In genomic region chr12:90041038-90041437, GRCm38 (mm10) we compare ENCODE assay signal across 29 mouse cellular contexts.
"Had no signal": no experiment of that assay in that cellular context is flagged by ENCODE, and none has a peak within 500 bp of the region (broad histone marks: within the 10 kb centered on the region; RNA-seq: fewer than 3 reads in every experiment).

No protein-coding gene starts in this region.

- DNase-seq: cerebellum, adult 2 months; cerebellum, adult 8-10 months; cerebellum, adult 9-10 months; cerebellum, adult 9-11 months; cerebellum, postnatal 10 days; cerebellum, postnatal 14 days; cerebellum, postnatal 25 days; cerebellum, postnatal 36 days; embryo, embryonic 11 days; forebrain, postnatal 0 days; gastrocnemius, adult 2 months; gastrocnemius, postnatal 10 days; gastrocnemius, postnatal 14 days; gastrocnemius, postnatal 25 days; gastrocnemius, postnatal 36 days; heart, adult 11 months; heart, adult 18-20 months; heart, adult 2 months had no signal

- H3K27me3 ChIP-seq: embryonic facial prominence, embryonic 12.5 days; embryonic facial prominence, embryonic 13.5 days; embryonic facial prominence, embryonic 15.5 days; forebrain, embryonic 12.5 days; forebrain, embryonic 13.5 days; forebrain, embryonic 15.5 days had no signal

- H3K4me1 ChIP-seq: embryonic facial prominence, embryonic 10.5 days; embryonic facial prominence, embryonic 12.5 days; embryonic facial prominence, embryonic 13.5 days; embryonic facial prominence, embryonic 15.5 days; forebrain, embryonic 10.5 days; forebrain, embryonic 12.5 days had no signal

- H3K4me3 ChIP-seq: embryonic facial prominence, embryonic 10.5 days; embryonic facial prominence, embryonic 12.5 days; embryonic facial prominence, embryonic 13.5 days; embryonic facial prominence, embryonic 15.5 days; erythroblast, embryonic 14.5 days; forebrain, embryonic 10.5 days; forebrain, embryonic 12.5 days; forebrain, embryonic 13.5 days; forebrain, embryonic 15.5 days; gastrocnemius, adult 2 months; heart, adult 2 months had no signal

- H3K36me3 ChIP-seq: embryonic facial prominence, embryonic 10.5 days; embryonic facial prominence, embryonic 12.5 days; embryonic facial prominence, embryonic 13.5 days; embryonic facial prominence, embryonic 15.5 days; forebrain, embryonic 10.5 days; forebrain, embryonic 12.5 days; forebrain, embryonic 15.5 days had no signal

- ATAC-seq: forebrain, embryonic 13.5 days; forebrain, embryonic 14.5 days; forebrain, embryonic 15.5 days; forebrain, embryonic 16.5 days had no signal

- H3K9ac ChIP-seq: embryonic facial prominence, embryonic 12.5 days; embryonic facial prominence, embryonic 13.5 days; embryonic facial prominence, embryonic 15.5 days; forebrain, embryonic 12.5 days; forebrain, embryonic 13.5 days; forebrain, embryonic 15.5 days; forebrain, postnatal 0 days had no signal

- H3K4me2 ChIP-seq: embryonic facial prominence, embryonic 12.5 days; embryonic facial prominence, embryonic 13.5 days; embryonic facial prominence, embryonic 15.5 days; forebrain, embryonic 12.5 days; forebrain, embryonic 13.5 days; forebrain, embryonic 15.5 days had no signal

- H3K9me3 ChIP-seq: embryonic facial prominence, embryonic 10.5 days; embryonic facial prominence, embryonic 12.5 days; embryonic facial prominence, embryonic 13.5 days; embryonic facial prominence, embryonic 15.5 days; forebrain, embryonic 10.5 days; forebrain, embryonic 12.5 days; forebrain, embryonic 13.5 days; forebrain, embryonic 15.5 days had no signal

- H3K27ac ChIP-seq: embryonic facial prominence, embryonic 10.5 days; embryonic facial prominence, embryonic 12.5 days; embryonic facial prominence, embryonic 13.5 days; embryonic facial prominence, embryonic 15.5 days; forebrain, embryonic 10.5 days; forebrain, embryonic 12.5 days; forebrain, embryonic 13.5 days; forebrain, embryonic 15.5 days; gastrocnemius, adult 2 months; heart, adult 2 months had no signal
